Mouse (Mus musculus): ENCODE results near the gene Rgs8. TPM values are rescaled to one million over a fixed set of nuclear protein-coding genes. Genes with fewer than 3 reads are reported as not detected.
A peak's percentile ranks its signal among the peaks of the same experiment; 100 is the strongest.

Gene Rgs8
- total and polyA plus RNA-seq, 3 experiments, result not detected

DNA sequence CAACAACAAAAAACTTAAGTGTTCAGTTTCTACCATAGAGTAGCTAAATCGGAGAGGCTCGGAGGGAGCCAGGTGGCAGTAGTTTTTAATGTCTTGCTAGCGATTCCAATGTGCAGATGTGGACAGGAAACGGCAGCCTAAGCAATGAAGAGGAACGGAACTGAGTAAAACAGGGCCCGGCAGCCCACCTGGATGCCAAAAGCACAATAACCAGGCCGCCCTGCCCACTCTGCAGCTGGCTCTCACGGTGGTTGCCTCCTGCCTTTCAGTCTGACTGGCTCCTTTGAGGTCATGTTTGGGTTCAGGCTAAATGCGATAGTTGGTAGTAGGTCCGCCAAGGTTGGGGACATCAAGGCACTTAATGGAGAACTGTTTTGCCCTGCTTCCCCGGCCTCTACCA is 43.3 kb downstream of the Rgs8 start (continued):
- TF ChIP-seq POLR2A (IDR thresholded peaks at IDR 0.05; ENCODE audit: low read depth, low read length) (no peak), MYC (IDR thresholded peaks at IDR 0.05; ENCODE audit: low read depth, low read length) (peak; percentile 31; the same call in 1 of the 2 replicates), KAT2A (IDR thresholded peaks at IDR 0.05; ENCODE audit: insufficient replicate concordance, low read length) (no peak), CHD1 (IDR thresholded peaks at IDR 0.05; ENCODE audit: low read depth, low read length) (no peak), SIN3A (IDR thresholded peaks at IDR 0.05; ENCODE audit: low read length) (no peak; the same call in 1 of the 2 replicates), NELFE (IDR thresholded peaks at IDR 0.05; ENCODE audit: low read depth, low read length) (no peak), IRF4 (IDR thresholded peaks at IDR 0.05; ENCODE audit: low read depth, low read length) (peak; percentile 92), ZC3H11A (IDR thresholded peaks at IDR 0.05; ENCODE audit: low read depth, low read length) (no peak), MAX (IDR thresholded peaks at IDR 0.05; ENCODE audit: low read length) (peak; percentile 54; the same call in 1 of the 2 replicates), JUND (conservative IDR thresholded peaks at IDR 0.05; ENCODE audit: low read depth, low read length) (peak; percentile 36), PAX5 (IDR thresholded peaks at IDR 0.05; ENCODE audit: low read length) (no peak), MEF2A (IDR thresholded peaks at IDR 0.05; ENCODE audit: borderline replicate concordance, low read depth, low read length) (peak; percentile 83), RAD21 (IDR thresholded peaks at IDR 0.05; ENCODE audit: low read depth, low read length) (no peak; the same call in 1 of the 2 replicates), NRF1 (IDR thresholded peaks at IDR 0.05; ENCODE audit: low read depth, low read length) (0 out of 2 replicates have a peak, but pooled peaks have one; percentile 23), GABPA (IDR thresholded peaks at IDR 0.05; ENCODE audit: insufficient replicate concordance, low read depth, low read length) (no peak), JUN (IDR thresholded peaks at IDR 0.05; ENCODE audit: insufficient read depth, low read depth, low read length) (0 out of 2 replicates have a peak, but pooled peaks have one; percentile 19), ZKSCAN1 (IDR thresholded peaks at IDR 0.05; ENCODE audit: borderline replicate concordance, low read depth, low read length) (no peak), USF1 (IDR thresholded peaks at IDR 0.05; ENCODE audit: low read depth, low read length) (no peak), TBP (conservative IDR thresholded peaks at IDR 0.05; ENCODE audit: low read depth, low read length) (no peak), POLR2AphosphoS2 (IDR thresholded peaks at IDR 0.05; ENCODE audit: low read depth, low read length) (no peak)

DNA sequence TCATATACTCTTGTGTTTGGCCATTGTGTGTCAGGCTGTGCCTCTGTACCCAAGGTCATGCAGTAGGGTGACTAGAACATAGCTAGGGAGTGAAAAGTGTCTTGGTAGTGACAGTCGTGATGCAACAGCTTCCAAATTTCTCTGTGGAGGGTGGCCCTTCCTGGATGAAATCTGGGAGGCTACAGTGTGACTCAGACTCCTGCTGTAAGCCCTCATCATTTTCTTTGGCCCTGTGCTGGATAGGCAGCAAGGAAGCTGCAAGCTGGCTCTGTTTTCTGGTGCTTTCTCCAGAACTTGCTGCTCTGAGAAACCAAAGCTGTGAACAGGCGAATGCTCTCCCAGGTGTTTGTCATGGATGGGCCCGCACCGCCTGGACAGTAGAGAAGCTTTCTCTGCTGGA is 43.7 kb downstream of the Rgs8 start:
- in situ Hi-C loops (cut with MboI; ENCODE audit: low pct_ligation_motif_present, low pct_unique_long_range_greater_than_20kb, low sequenced_read_pairs) (no loop called here), dilution Hi-C loops (cut with MboI; ENCODE audit: extremely low pct_ligation_motif_present, extremely low pct_unique_long_range_greater_than_20kb, low sequenced_read_pairs) (no loop called here)
- peaks cover 18% of the 10 kb centered on the region for H3K27me3 ChIP-seq (replicated peaks)
- no peak overlapping the region for H3K4me3 ChIP-seq (replicated peaks in 1 of 3; ENCODE audit: low read depth in 2 of 3, low read length in 2 of 3, poor library complexity in 1 of 3)
- no peaks in the 10 kb centered on the region for H3K79me2 ChIP-seq (replicated peaks; ENCODE audit: control insufficient read depth, extremely low read depth, insufficient read depth, poor library complexity, severe bottlenecking)
- no peaks in the 10 kb centered on the region for H3K9me3 ChIP-seq (replicated peaks; ENCODE audit: low read length)
- H3K4me1 ChIP-seq (ENCODE audit: control insufficient read depth in 1 of 2, insufficient read depth in 2 of 2), result peaks cover 9 to 51% of the 10 kb centered on the region in 2 experiments
- no peak overlapping the region for H3K9ac ChIP-seq (ENCODE audit: insufficient read depth, low read depth)
- H3K36me3 ChIP-seq (replicated peaks in 1 of 2; ENCODE audit: control insufficient read depth in 1 of 2, insufficient read depth in 1 of 2, low read length in 1 of 2), result no peaks in the 10 kb centered on the region
- no peak overlapping the region for H3K27ac ChIP-seq (ENCODE audit: insufficient read depth, low read depth)
- DNase-seq (ENCODE audit: extremely low read depth), result no peak
- no peak overlapping the region for H3K4me2 ChIP-seq (ENCODE audit: insufficient read depth, low read depth, poor library complexity, severe bottlenecking)
- TF ChIP-seq JUN (IDR thresholded peaks at IDR 0.05; ENCODE audit: insufficient read depth, low read depth, low read length) (no peak), ZC3H11A (IDR thresholded peaks at IDR 0.05; ENCODE audit: low read depth, low read length) (no peak), HCFC1 (IDR thresholded peaks at IDR 0.05; ENCODE audit: low read depth, low read length) (no peak), TBP (conservative IDR thresholded peaks at IDR 0.05; ENCODE audit: low read depth, low read length) (no peak), USF1 (IDR thresholded peaks at IDR 0.05; ENCODE audit: low read depth, low read length) (no peak), MYC (IDR thresholded peaks at IDR 0.05; ENCODE audit: low read depth, low read length) (no peak), MEF2A (IDR thresholded peaks at IDR 0.05; ENCODE audit: borderline replicate concordance, low read depth, low read length) (no peak)
